Mouse (Mus musculus) MEL (cell line): ENCODE measurements at regions not wholly inside any gene's neighbourhood (a gene's known extent, or its start where the extent isn't known, plus 50 kb on each side); places are given as distances from the start of the nearest gene placed in this dataset.
A peak's percentile ranks its signal among the peaks of the same experiment; 100 is the strongest.

ENCODE experiments used
- DNase-seq: peaks from one replicate; pipeline ENCODE4 v3.0.0; 2011; ENCODE audit warnings: low read depth, low spot score
- H3K27ac ChIP-seq: 2 replicates; pipeline ENCODE4 v1.5.1; 2012; ENCODE audit warnings: low read depth, mild to moderate bottlenecking, control low read depth, low read length, moderate library complexity; ENCODE audit not compliant: control insufficient read depth
- H3K27me3 ChIP-seq, 2 experiments: fragments of 150-350 bp in 1 of 2; sonication (generic) in 1 of 2; 2 replicates each; pipeline ENCODE4 v1.6.1; 2012; ENCODE audit warnings: low read length in 2 of 2, mild to moderate bottlenecking in 2 of 2, improper control_type of control experiment in 1 of 2, moderate library complexity in 1 of 2; ENCODE audit not compliant: insufficient read depth in 2 of 2, control insufficient read depth in 1 of 2
- H3K36me3 ChIP-seq, 2 experiments: 2 replicates each; pipeline ENCODE4 v1.6.1; 2012 to 2014; ENCODE audit warnings: low read length in 2 of 2, improper control_type of control experiment in 1 of 2, inconsistent platforms in 1 of 2, mild to moderate bottlenecking in 1 of 2; ENCODE audit not compliant: insufficient read depth in 2 of 2, control insufficient read depth in 1 of 2
- H3K4me1 ChIP-seq, 2 experiments: fragments of 150-350 bp in 1 of 2; sonication (generic) in 1 of 2; 2 replicates each; pipeline ENCODE4 v1.6.1; 2012; ENCODE audit warnings: low read length in 2 of 2, improper control_type of control experiment in 1 of 2, mild to moderate bottlenecking in 1 of 2; ENCODE audit not compliant: insufficient read depth in 2 of 2, control insufficient read depth in 1 of 2
- H3K4me3 ChIP-seq, 2 experiments: fragments of 150-350 bp in 1 of 2; sonication (generic) in 1 of 2; 2 replicates each; pipeline ENCODE4 v1.5.1; 2012; ENCODE audit warnings: low read depth in 2 of 2, low read length in 2 of 2, mild to moderate bottlenecking in 2 of 2, moderate library complexity in 2 of 2, control low read depth in 1 of 2, improper control_type of control experiment in 1 of 2; ENCODE audit not compliant: control insufficient read depth in 1 of 2, insufficient read depth in 1 of 2
- H3K79me2 ChIP-seq: 2 replicates; pipeline ENCODE4 v1.6.1; 2012; ENCODE audit warnings: mild to moderate bottlenecking, low read length, moderate library complexity; ENCODE audit not compliant: control insufficient read depth, poor library complexity, insufficient read depth
- H3K9ac ChIP-seq: 2 replicates; pipeline ENCODE4 v1.6.1; 2012; ENCODE audit warnings: low read depth, mild to moderate bottlenecking, control low read depth, low read length, moderate library complexity; ENCODE audit not compliant: control insufficient read depth, poor library complexity, severe bottlenecking
- H3K9me3 ChIP-seq: fragments of 150-350 bp; sonication (generic); replicated peaks from 2 replicates; pipeline ENCODE4 v1.6.1; 2012; ENCODE audit warnings: mild to moderate bottlenecking, low read length, improper control_type of control experiment, moderate library complexity; ENCODE audit not compliant: insufficient read depth
- CHD1 ChIP-seq: IDR thresholded peaks from 2 replicates; pipeline ENCODE4 v1.6.1; 2012; ENCODE audit warnings: low read depth, mild to moderate bottlenecking, inconsistent platforms, low read length, improper control_type of control experiment
- CTCF ChIP-seq, 3 experiments: IDR thresholded peaks in 2 of 3; conservative IDR thresholded peaks in 1 of 3; 2 replicates each; pipeline ENCODE4 v1.5.1; 2011 to 2012; ENCODE audit warnings: low read length in 3 of 3, low read depth in 2 of 3, mild to moderate bottlenecking in 2 of 3, improper control_type of control experiment in 1 of 3, inconsistent platforms in 1 of 3, mixed read lengths in 1 of 3, moderate library complexity in 1 of 3; ENCODE audit not compliant: control insufficient read depth in 1 of 3, insufficient read depth in 1 of 3, poor library complexity in 1 of 3, severe bottlenecking in 1 of 3
- ELF1 ChIP-seq: IDR thresholded peaks from 2 replicates; pipeline ENCODE4 v1.6.1; 2014; ENCODE audit warnings: low read depth, mild to moderate bottlenecking, inconsistent platforms, low read length, improper control_type of control experiment, moderate library complexity
- EP300 ChIP-seq, 2 experiments: IDR thresholded peaks; 2 replicates each; pipeline ENCODE4 v1.6.1; 2011; ENCODE audit warnings: improper control_type of control experiment in 2 of 2, low read length in 2 of 2, low read depth in 1 of 2, mild to moderate bottlenecking in 1 of 2
- MAFK ChIP-seq: IDR thresholded peaks from 2 replicates; pipeline ENCODE4 v1.6.1; 2011; ENCODE audit warnings: low read depth, mild to moderate bottlenecking, low read length, improper control_type of control experiment, borderline replicate concordance
- MAZ ChIP-seq: IDR thresholded peaks from 2 replicates; pipeline ENCODE4 v1.6.1; 2012; ENCODE audit warnings: low read depth, mild to moderate bottlenecking, inconsistent platforms, low read length, improper control_type of control experiment
- NELFE ChIP-seq: IDR thresholded peaks from 2 replicates; pipeline ENCODE4 v1.6.1; 2011; ENCODE audit warnings: low read depth, low read length, improper control_type of control experiment
- NRF1 ChIP-seq: IDR thresholded peaks from 2 replicates; pipeline ENCODE4 v1.6.1; 2014; ENCODE audit warnings: low read depth, mild to moderate bottlenecking, inconsistent platforms, low read length, improper control_type of control experiment, moderate library complexity; ENCODE audit not compliant: poor library complexity, insufficient read depth, severe bottlenecking
- POLR2A ChIP-seq, 2 experiments: IDR thresholded peaks; 2 replicates each; pipeline ENCODE4 v1.6.1; 2011 to 2012; ENCODE audit warnings: low read length in 2 of 2, mild to moderate bottlenecking in 2 of 2, control low read depth in 1 of 2, improper control_type of control experiment in 1 of 2, low read depth in 1 of 2, moderate library complexity in 1 of 2; ENCODE audit not compliant: control insufficient read depth in 1 of 2, insufficient read depth in 1 of 2, poor library complexity in 1 of 2
- POLR2AphosphoS5 ChIP-seq: IDR thresholded peaks from 2 replicates; pipeline ENCODE4 v1.6.1; 2012; ENCODE audit warnings: low read depth, borderline replicate concordance, mild to moderate bottlenecking, inconsistent platforms, low read length, moderate library complexity, mixed read lengths
- SIN3A ChIP-seq: IDR thresholded peaks from 2 replicates; pipeline ENCODE4 v1.6.1; 2012; ENCODE audit warnings: low read length, improper control_type of control experiment, inconsistent platforms
- TAL1 ChIP-seq: IDR thresholded peaks from 2 replicates; pipeline ENCODE4 v1.6.1; 2012; ENCODE audit warnings: mild to moderate bottlenecking, inconsistent platforms, low read length, moderate library complexity, mixed read lengths
- TCF12 ChIP-seq: IDR thresholded peaks from 2 replicates; pipeline ENCODE4 v1.6.1; 2014; ENCODE audit warnings: low read depth, mild to moderate bottlenecking, inconsistent platforms, low read length, improper control_type of control experiment, moderate library complexity
- UBTF ChIP-seq: IDR thresholded peaks from 2 replicates; pipeline ENCODE4 v1.6.1; 2012; ENCODE audit warnings: low read depth, mild to moderate bottlenecking, inconsistent platforms, low read length, improper control_type of control experiment, moderate library complexity, borderline replicate concordance; ENCODE audit not compliant: insufficient read depth
- USF2 ChIP-seq, 2 experiments: IDR thresholded peaks; 2 replicates each; pipeline ENCODE4 v1.6.1; 2011 to 2012; ENCODE audit warnings: improper control_type of control experiment in 2 of 2, low read length in 2 of 2, borderline replicate concordance in 1 of 2, inconsistent platforms in 1 of 2, low read depth in 1 of 2, mild to moderate bottlenecking in 1 of 2; ENCODE audit not compliant: insufficient read depth in 1 of 2
- ZMIZ1 ChIP-seq: IDR thresholded peaks from 2 replicates; pipeline ENCODE4 v1.6.1; 2012; ENCODE audit warnings: low read depth, mild to moderate bottlenecking, inconsistent platforms, low read length, improper control_type of control experiment, moderate library complexity

DNA sequence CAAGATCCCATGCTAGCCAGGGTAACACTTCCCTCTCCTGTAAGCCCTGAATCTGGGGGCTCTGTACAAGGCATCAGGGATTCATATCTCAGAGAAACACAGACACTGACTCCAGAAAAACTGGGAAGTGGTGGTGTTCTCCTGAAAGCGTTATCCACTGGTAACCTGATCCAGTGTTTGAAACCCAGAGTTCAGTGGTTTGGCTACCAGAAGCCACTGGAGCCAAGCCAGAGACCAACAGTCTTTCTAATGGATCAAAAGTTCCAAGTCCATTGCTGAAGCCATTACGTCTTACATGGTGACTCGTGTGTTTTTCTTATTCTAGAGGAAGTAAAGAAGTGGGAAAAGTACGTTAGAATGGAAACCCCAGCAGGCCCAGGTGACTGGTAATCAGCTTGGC is 125.6 kb downstream of the Dad1 start:
- peak; percentile 60 for DNase-seq
- peaks cover 3 to 11% of the 10 kb centered on the region in 2 experiments for H3K4me1 ChIP-seq
- TF ChIP-seq TCF12 = 0 out of 2 replicates have a peak, but pooled peaks have one; percentile 26
- no peak for TF ChIP-seq USF2 (IDR thresholded peaks at IDR 0.05; ENCODE audit: borderline replicate concordance in 1 of 2, insufficient read depth in 1 of 2, low read depth in 1 of 2, low read length in 2 of 2)
- TF ChIP-seq POLR2AphosphoS5 = no peak
- no peak for TF ChIP-seq MAZ
- TF ChIP-seq EP300 (IDR thresholded peaks at IDR 0.05; ENCODE audit: low read depth in 1 of 2, low read length in 2 of 2) = peak; percentile 9 to 62; a peak in 2 of 4 replicates
- TF ChIP-seq UBTF = no peak
- peak; percentile 37 for TF ChIP-seq TAL1
- TF ChIP-seq MAFK = no peak
- no peak for TF ChIP-seq NELFE
- no peak for TF ChIP-seq CHD1
- TF ChIP-seq, all 39 proteins: peak for 3
- H3K9ac ChIP-seq = no peak overlapping the region
- H3K9me3 ChIP-seq = no peaks in the 10 kb centered on the region
- H3K36me3 ChIP-seq = peaks cover 0 to 17% of the 10 kb centered on the region in 2 experiments; a peak in 2 of 4 replicates
- no peak overlapping the region for H3K27ac ChIP-seq
- no peaks in the 10 kb centered on the region for H3K79me2 ChIP-seq
- H3K4me3 ChIP-seq = no peak overlapping the region
- H3K27me3 ChIP-seq = no peaks in the 10 kb centered on the region

DNA sequence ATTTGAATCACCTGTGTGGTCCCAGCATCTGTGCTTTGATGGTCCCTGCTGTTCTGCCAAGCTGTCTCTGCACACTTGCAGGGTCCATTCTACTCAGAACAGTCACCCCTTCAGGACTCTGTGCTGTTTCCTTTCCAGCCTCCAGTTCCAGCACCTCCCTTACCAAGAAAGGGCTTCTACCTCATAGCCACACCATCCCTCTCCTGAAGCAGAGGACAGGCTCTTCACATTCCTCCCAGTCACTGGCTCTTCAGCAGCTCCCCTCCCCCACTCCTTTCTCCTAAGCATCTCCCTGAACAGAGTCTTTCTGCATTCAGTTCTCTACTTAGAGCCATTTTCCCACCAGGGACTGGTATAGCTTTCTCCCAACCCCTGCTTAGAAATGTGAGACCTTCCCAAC is 128.4 kb downstream of the Dad1 start:
- Histone ChIP-seq H3K27ac (no peak overlapping the region), H3K79me2 (no peaks in the 10 kb centered on the region), H3K4me1 (peaks cover 9 to 19% of the 10 kb centered on the region in 2 experiments), H3K4me3 (no peak overlapping the region), H3K27me3 (no peaks in the 10 kb centered on the region), H3K9ac (no peak overlapping the region), H3K36me3 (peaks cover 0 to 24% of the 10 kb centered on the region in 2 experiments; a peak in 2 of 4 replicates), H3K9me3 (no peaks in the 10 kb centered on the region)
- TF ChIP-seq NRF1 (no peak), SIN3A (no peak), CTCF (IDR thresholded peaks at IDR 0.05 in 2 of 3, conservative IDR thresholded peaks at IDR 0.05 in 1 of 3; ENCODE audit: control insufficient read depth in 1 of 3, insufficient read depth in 1 of 3, low read depth in 2 of 3, low read length in 3 of 3, poor library complexity in 1 of 3, severe bottlenecking in 1 of 3) (no peak), UBTF (no peak), ZMIZ1 (no peak), CHD1 (no peak)
- DNase-seq = no peak

DNA sequence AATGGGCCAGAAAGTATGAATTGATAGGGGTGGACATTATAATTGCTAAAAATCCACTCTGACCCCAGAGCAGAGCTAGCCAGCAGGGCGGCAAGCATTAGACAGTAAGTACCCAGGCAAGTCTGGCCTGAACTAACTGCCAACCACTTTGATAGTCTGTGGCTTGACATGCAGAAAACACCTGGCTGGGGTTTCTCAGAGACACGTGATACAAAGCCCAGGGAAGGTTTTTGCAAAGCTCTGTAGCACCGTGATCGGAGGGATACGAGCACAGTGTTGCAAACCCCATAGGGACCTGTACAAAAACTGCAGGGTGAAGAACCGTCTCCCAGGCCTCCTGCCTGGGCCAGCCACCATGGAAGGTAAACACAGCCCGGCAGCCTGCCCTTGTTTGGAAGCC is 131.9 kb downstream of the Dad1 start:
- no peaks in the 10 kb centered on the region for H3K9me3 ChIP-seq
- DNase-seq = no peak
- no peaks in the 10 kb centered on the region for H3K79me2 ChIP-seq
- peaks cover 11 to 14% of the 10 kb centered on the region in 2 experiments for H3K4me1 ChIP-seq
- H3K27me3 ChIP-seq = no peaks in the 10 kb centered on the region
- H3K9ac ChIP-seq = no peak overlapping the region
- H3K4me3 ChIP-seq = no peak overlapping the region
- no peak overlapping the region for H3K27ac ChIP-seq
- peaks cover 0 to 15% of the 10 kb centered on the region in 2 experiments; a peak in 2 of 4 replicates for H3K36me3 ChIP-seq
- TF ChIP-seq TAL1 (no peak), POLR2A (IDR thresholded peaks at IDR 0.05; ENCODE audit: control insufficient read depth in 1 of 2, insufficient read depth in 1 of 2, low read depth in 1 of 2, low read length in 2 of 2, poor library complexity in 1 of 2) (no peak), SIN3A (no peak), ELF1 (no peak)
